Mouse (Mus musculus): ENCODE data around the gene Snx9.

GRCm38 (mm10) chr17:5966706-5967105, 125.6 kb downstream of the Snx9 start:
- no peak for TF ChIP-seq ZC3H11A (IDR thresholded peaks at IDR 0.05; ENCODE audit: borderline replicate concordance, low read depth, low read length)
- no peak for TF ChIP-seq ZNF384 (IDR thresholded peaks at IDR 0.05; ENCODE audit: low read depth, low read length)

Data from ES-E14 (cell line).